Mouse (Mus musculus): ENCODE measurements at regions not wholly inside any gene's neighbourhood (a gene's known extent, or its start where the extent isn't known, plus 50 kb on each side); places are given as distances from the start of the nearest gene placed in this dataset.

DNA sequence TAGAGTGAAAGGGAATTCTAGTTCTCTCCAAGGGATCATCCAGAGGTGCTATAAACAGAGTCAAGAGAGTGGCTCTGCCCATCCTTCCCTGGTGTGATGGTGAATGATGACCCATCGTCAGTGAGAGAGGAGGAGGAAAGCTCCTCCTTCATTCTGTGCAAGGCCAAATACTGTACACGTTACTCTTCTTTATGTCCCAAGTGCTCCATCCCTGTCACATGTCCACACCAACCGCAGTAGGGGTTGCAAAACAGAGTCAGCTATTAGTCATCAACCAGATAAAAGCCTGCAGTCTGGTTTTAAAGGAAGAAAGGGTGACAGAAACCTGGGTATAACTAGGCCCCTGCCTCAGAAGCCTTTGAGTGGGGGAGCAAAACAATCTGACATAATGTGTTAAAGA lies 512.2 kb downstream of the Ccdc171 start:
- TF ChIP-seq CHD2 (IDR thresholded peaks at IDR 0.05; ENCODE audit: low read length) (no peak), POLR2A (IDR thresholded peaks at IDR 0.05; ENCODE audit: low read depth, low read length) (no peak), NELFE (IDR thresholded peaks at IDR 0.05; ENCODE audit: low read depth, low read length) (no peak), ELF1 (IDR thresholded peaks at IDR 0.05; ENCODE audit: low read depth, low read length) (no peak), MAFK (IDR thresholded peaks at IDR 0.05; ENCODE audit: insufficient replicate concordance, low read length) (no peak), TBP (conservative IDR thresholded peaks at IDR 0.05; ENCODE audit: low read depth, low read length) (no peak), ZC3H11A (IDR thresholded peaks at IDR 0.05; ENCODE audit: low read depth, low read length) (no peak), ZNF384 (IDR thresholded peaks at IDR 0.05; ENCODE audit: low read depth, low read length) (no peak), CTCF (conservative IDR thresholded peaks at IDR 0.05 in 1 of 2, IDR thresholded peaks at IDR 0.05 in 1 of 2; ENCODE audit: low read depth in 2 of 2, low read length in 2 of 2) (no peak), BHLHE40 (IDR thresholded peaks at IDR 0.05; ENCODE audit: low read depth, low read length) (no peak), ZKSCAN1 (IDR thresholded peaks at IDR 0.05; ENCODE audit: borderline replicate concordance, low read depth, low read length) (no peak), E2F4 (IDR thresholded peaks at IDR 0.05; ENCODE audit: insufficient replicate concordance, low read depth, low read length) (no peak), JUN (IDR thresholded peaks at IDR 0.05; ENCODE audit: insufficient read depth, low read depth, low read length) (no peak), MAZ (IDR thresholded peaks at IDR 0.05; ENCODE audit: low read depth, low read length) (no peak), ZMIZ1 (IDR thresholded peaks at IDR 0.05; ENCODE audit: low read depth, low read length) (no peak), USF1 (IDR thresholded peaks at IDR 0.05; ENCODE audit: low read depth, low read length) (no peak)
- Histone ChIP-seq H3K4me3 (replicated peaks in 1 of 3; ENCODE audit: low read depth in 2 of 3, low read length in 2 of 3, poor library complexity in 1 of 3) (no peak overlapping the region), H3K9me3 (replicated peaks; ENCODE audit: low read length) (peaks cover 64% of the 10 kb centered on the region), H3K4me2 (ENCODE audit: insufficient read depth, low read depth, poor library complexity, severe bottlenecking) (no peak overlapping the region), H3K27me3 (replicated peaks) (no peaks in the 10 kb centered on the region), H3K27ac (ENCODE audit: insufficient read depth, low read depth) (no peak overlapping the region), H3K36me3 (replicated peaks in 1 of 2; ENCODE audit: control insufficient read depth in 1 of 2, insufficient read depth in 1 of 2, low read length in 1 of 2) (no peaks in the 10 kb centered on the region), H3K4me1 (ENCODE audit: control insufficient read depth in 1 of 2, insufficient read depth in 2 of 2) (no peaks in the 10 kb centered on the region), H3K79me2 (replicated peaks; ENCODE audit: control insufficient read depth, extremely low read depth, insufficient read depth, poor library complexity, severe bottlenecking) (no peaks in the 10 kb centered on the region), H3K9ac (ENCODE audit: insufficient read depth, low read depth) (no peak overlapping the region)
- no peak for DNase-seq (ENCODE audit: extremely low read depth)
- in situ Hi-C loops (cut with MboI; ENCODE audit: low pct_ligation_motif_present, low pct_unique_long_range_greater_than_20kb, low sequenced_read_pairs) (no loop called here), dilution Hi-C loops (cut with MboI; ENCODE audit: extremely low pct_ligation_motif_present, extremely low pct_unique_long_range_greater_than_20kb, low sequenced_read_pairs) (no loop called here)

DNA sequence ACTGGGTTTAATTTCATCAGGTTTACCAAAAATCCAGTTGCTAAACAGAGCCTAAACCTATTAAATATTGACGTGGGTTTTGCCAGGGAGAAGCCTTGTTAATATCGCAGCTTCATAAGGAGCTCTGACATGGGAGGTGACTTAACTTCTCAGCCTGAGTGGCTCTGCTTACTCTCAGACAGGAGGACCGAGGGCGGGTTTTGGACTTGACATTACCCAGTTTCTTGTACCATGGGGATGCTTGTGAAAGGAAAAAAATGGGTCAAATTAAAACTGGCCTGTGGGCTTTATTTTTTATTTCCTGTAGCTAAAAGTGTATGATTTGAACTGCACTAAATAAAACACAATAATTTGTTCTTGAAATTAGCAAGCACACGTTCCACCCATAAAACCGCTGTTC lies 524.9 kb downstream of the Ccdc171 start:
- no peak for DNase-seq (ENCODE audit: extremely low read depth)
- no peaks in the 10 kb centered on the region for H3K4me1 ChIP-seq (ENCODE audit: control insufficient read depth in 1 of 2, insufficient read depth in 2 of 2)
- no peak for TF ChIP-seq POLR2A (IDR thresholded peaks at IDR 0.05; ENCODE audit: low read depth, low read length)
- TF ChIP-seq POLR2AphosphoS2 (IDR thresholded peaks at IDR 0.05; ENCODE audit: low read depth, low read length): no peak
- no peak for TF ChIP-seq ELF1 (IDR thresholded peaks at IDR 0.05; ENCODE audit: low read depth, low read length)
- TF ChIP-seq UBTF (IDR thresholded peaks at IDR 0.05; ENCODE audit: low read depth, low read length): no peak
- no peak for TF ChIP-seq ZMIZ1 (IDR thresholded peaks at IDR 0.05; ENCODE audit: low read depth, low read length)
- no peak for TF ChIP-seq SIN3A (IDR thresholded peaks at IDR 0.05; ENCODE audit: low read length)
- no peak for TF ChIP-seq GABPA (IDR thresholded peaks at IDR 0.05; ENCODE audit: insufficient replicate concordance, low read depth, low read length)
- TF ChIP-seq MAZ (IDR thresholded peaks at IDR 0.05; ENCODE audit: low read depth, low read length): no peak
- no peak for TF ChIP-seq MAFK (IDR thresholded peaks at IDR 0.05; ENCODE audit: insufficient replicate concordance, low read length)
- no peak for TF ChIP-seq TCF12 (IDR thresholded peaks at IDR 0.05; ENCODE audit: low read depth, low read length)
- no peak for TF ChIP-seq ETS1 (conservative IDR thresholded peaks at IDR 0.05; ENCODE audit: low read depth, low read length)
- no peak for TF ChIP-seq EP300 (IDR thresholded peaks at IDR 0.05; ENCODE audit: low read length)
- TF ChIP-seq MEF2A (IDR thresholded peaks at IDR 0.05; ENCODE audit: borderline replicate concordance, low read depth, low read length): no peak
- no peak for TF ChIP-seq MAX (IDR thresholded peaks at IDR 0.05; ENCODE audit: low read length)
- no peak for TF ChIP-seq BHLHE40 (IDR thresholded peaks at IDR 0.05; ENCODE audit: low read depth, low read length)
- dilution Hi-C loops (cut with MboI; ENCODE audit: extremely low pct_ligation_motif_present, extremely low pct_unique_long_range_greater_than_20kb, low sequenced_read_pairs) (no loop called here), in situ Hi-C loops (cut with MboI; ENCODE audit: low pct_ligation_motif_present, low pct_unique_long_range_greater_than_20kb, low sequenced_read_pairs) (no loop called here)
- H3K9me3 ChIP-seq (replicated peaks; ENCODE audit: low read length): peaks cover 64% of the 10 kb centered on the region
- H3K9ac ChIP-seq (ENCODE audit: insufficient read depth, low read depth): no peak overlapping the region
- H3K36me3 ChIP-seq (replicated peaks in 1 of 2; ENCODE audit: control insufficient read depth in 1 of 2, insufficient read depth in 1 of 2, low read length in 1 of 2): no peaks in the 10 kb centered on the region
- no peak overlapping the region for H3K4me3 ChIP-seq (replicated peaks in 1 of 3; ENCODE audit: low read depth in 2 of 3, low read length in 2 of 3, poor library complexity in 1 of 3)
- H3K27me3 ChIP-seq (replicated peaks): no peaks in the 10 kb centered on the region
- H3K79me2 ChIP-seq (replicated peaks; ENCODE audit: control insufficient read depth, extremely low read depth, insufficient read depth, poor library complexity, severe bottlenecking): no peaks in the 10 kb centered on the region
- no peak overlapping the region for H3K4me2 ChIP-seq (ENCODE audit: insufficient read depth, low read depth, poor library complexity, severe bottlenecking)
- no peak overlapping the region for H3K27ac ChIP-seq (ENCODE audit: insufficient read depth, low read depth)
